Mouse (Mus musculus): ENCODE measurements around the gene Mgmt. TPM values are rescaled to one million over a fixed set of nuclear protein-coding genes. Genes with fewer than 3 reads are reported as not detected.

The Mgmt gene
- polyA plus RNA-seq, 1 experiment, result 1.6 TPM

GRCm38 (mm10) chr7:137099766-137100165 lies 205.4 kb downstream of the Mgmt start:
- Histone ChIP-seq H3K4me1 (ENCODE audit: control insufficient read depth, insufficient read depth, insufficient read length) (no peaks in the 10 kb centered on the region), H3K27ac (ENCODE audit: insufficient read depth, low read length) (no peak overlapping the region), H3K36me3 (ENCODE audit: control insufficient read depth, insufficient read depth, low read length) (no peaks in the 10 kb centered on the region), H3K4me3 (ENCODE audit: extremely low read depth, insufficient read depth, insufficient read length) (no peak overlapping the region), H3K27me3 (ENCODE audit: control insufficient read depth, insufficient read depth, low read length) (no peaks in the 10 kb centered on the region)
- no peak for DNase-seq (ENCODE audit: low read depth in 1 of 2, low spot score in 2 of 2)
- no peak for TF ChIP-seq POLR2A (IDR thresholded peaks at IDR 0.05; ENCODE audit: low read depth, low read length)
- TF ChIP-seq CTCF (IDR thresholded peaks at IDR 0.05; ENCODE audit: extremely low read depth, insufficient read depth, insufficient read length, insufficient replicate concordance), result no peak
- WGBS, result 78% methylated on average over 3 of the region's 3 CpGs

GRCm38 (mm10) chr7:137102606-137103195 lies 208.3 kb downstream of the Mgmt start:
- TF ChIP-seq POLR2A (IDR thresholded peaks at IDR 0.05; ENCODE audit: low read depth, low read length), result no peak
- TF ChIP-seq CTCF (IDR thresholded peaks at IDR 0.05; ENCODE audit: extremely low read depth, insufficient read depth, insufficient read length, insufficient replicate concordance), result no peak
- WGBS, result 88% methylated on average over 10 of the region's 10 CpGs
- Histone ChIP-seq H3K27me3 (ENCODE audit: control insufficient read depth, insufficient read depth, low read length) (no peaks in the 10 kb centered on the region), H3K36me3 (ENCODE audit: control insufficient read depth, insufficient read depth, low read length) (no peaks in the 10 kb centered on the region), H3K27ac (ENCODE audit: insufficient read depth, low read length) (no peak overlapping the region), H3K4me3 (ENCODE audit: extremely low read depth, insufficient read depth, insufficient read length) (no peak overlapping the region), H3K4me1 (ENCODE audit: control insufficient read depth, insufficient read depth, insufficient read length) (no peaks in the 10 kb centered on the region)
- DNase-seq (ENCODE audit: low read depth in 1 of 2, low spot score in 2 of 2), result no peak

- 92% methylated on average over 4 of the region's 4 CpGs for WGBS
- Histone ChIP-seq H3K27me3 (ENCODE audit: control insufficient read depth, insufficient read depth, low read length) (no peaks in the 10 kb centered on the region), H3K27ac (ENCODE audit: insufficient read depth, low read length) (no peak overlapping the region), H3K4me3 (ENCODE audit: extremely low read depth, insufficient read depth, insufficient read length) (no peak overlapping the region), H3K36me3 (ENCODE audit: control insufficient read depth, insufficient read depth, low read length) (no peaks in the 10 kb centered on the region), H3K4me1 (ENCODE audit: control insufficient read depth, insufficient read depth, insufficient read length) (no peaks in the 10 kb centered on the region)
- no peak for DNase-seq (ENCODE audit: low read depth in 1 of 2, low spot score in 2 of 2)
- TF ChIP-seq CTCF (IDR thresholded peaks at IDR 0.05; ENCODE audit: extremely low read depth, insufficient read depth, insufficient read length, insufficient replicate concordance) (no peak), POLR2A (IDR thresholded peaks at IDR 0.05; ENCODE audit: low read depth, low read length) (no peak)
Measured at GRCm38 (mm10) chr7:137112101-137112500, 217.7 kb downstream of the Mgmt start.

- no peaks in the 10 kb centered on the region for H3K27me3 ChIP-seq (ENCODE audit: control insufficient read depth, insufficient read depth, low read length)
- TF ChIP-seq POLR2A (IDR thresholded peaks at IDR 0.05; ENCODE audit: low read depth, low read length), result no peak
- no peak for TF ChIP-seq CTCF (IDR thresholded peaks at IDR 0.05; ENCODE audit: extremely low read depth, insufficient read depth, insufficient read length, insufficient replicate concordance)
- no peak for DNase-seq (ENCODE audit: low read depth in 1 of 2, low spot score in 2 of 2)
- H3K4me3 ChIP-seq (ENCODE audit: extremely low read depth, insufficient read depth, insufficient read length), result no peak overlapping the region
- no peaks in the 10 kb centered on the region for H3K4me1 ChIP-seq (ENCODE audit: control insufficient read depth, insufficient read depth, insufficient read length)
- H3K27ac ChIP-seq (ENCODE audit: insufficient read depth, low read length), result no peak overlapping the region
- WGBS, result 46% methylated on average over 4 of the region's 4 CpGs
- no peaks in the 10 kb centered on the region for H3K36me3 ChIP-seq (ENCODE audit: control insufficient read depth, insufficient read depth, low read length)
Measured at GRCm38 (mm10) chr7:137116246-137116645, 221.8 kb downstream of the Mgmt start.

GRCm38 (mm10) chr7:137121243-137121858 lies 226.9 kb downstream of the Mgmt start:
- TF ChIP-seq CTCF (IDR thresholded peaks at IDR 0.05; ENCODE audit: extremely low read depth, insufficient read depth, insufficient read length, insufficient replicate concordance) (no peak), POLR2A (IDR thresholded peaks at IDR 0.05; ENCODE audit: low read depth, low read length) (no peak)

GRCm38 (mm10) chr7:137128726-137129125 lies 234.3 kb downstream of the Mgmt start:
- H3K27me3 ChIP-seq (ENCODE audit: control insufficient read depth, insufficient read depth, low read length), result no peaks in the 10 kb centered on the region
- no peak overlapping the region for H3K27ac ChIP-seq (ENCODE audit: insufficient read depth, low read length)
- 88% methylated on average over 8 of the region's 8 CpGs for WGBS
- no peak for TF ChIP-seq POLR2A (IDR thresholded peaks at IDR 0.05; ENCODE audit: low read depth, low read length)
- no peak for TF ChIP-seq CTCF (IDR thresholded peaks at IDR 0.05; ENCODE audit: extremely low read depth, insufficient read depth, insufficient read length, insufficient replicate concordance)
- H3K4me1 ChIP-seq (ENCODE audit: control insufficient read depth, insufficient read depth, insufficient read length), result no peaks in the 10 kb centered on the region
- no peak overlapping the region for H3K4me3 ChIP-seq (ENCODE audit: extremely low read depth, insufficient read depth, insufficient read length)
- no peak for DNase-seq (ENCODE audit: low read depth in 1 of 2, low spot score in 2 of 2)
- no peaks in the 10 kb centered on the region for H3K36me3 ChIP-seq (ENCODE audit: control insufficient read depth, insufficient read depth, low read length)

More at GRCm38 (mm10) chr7:137121243-137121858, 226.9 kb downstream of the Mgmt start:
- Histone ChIP-seq H3K27ac (ENCODE audit: insufficient read depth, low read length) (no peak overlapping the region), H3K27me3 (ENCODE audit: control insufficient read depth, insufficient read depth, low read length) (no peaks in the 10 kb centered on the region), H3K4me1 (ENCODE audit: control insufficient read depth, insufficient read depth, insufficient read length) (no peaks in the 10 kb centered on the region), H3K36me3 (ENCODE audit: control insufficient read depth, insufficient read depth, low read length) (no peaks in the 10 kb centered on the region), H3K4me3 (ENCODE audit: extremely low read depth, insufficient read depth, insufficient read length) (no peak overlapping the region)
- DNase-seq (ENCODE audit: low read depth in 1 of 2, low spot score in 2 of 2), result no peak
- WGBS, result 86% methylated on average over 16 of the region's 16 CpGs

- H3K4me1 ChIP-seq (ENCODE audit: control insufficient read depth, insufficient read depth, insufficient read length), result no peaks in the 10 kb centered on the region
- no peak for TF ChIP-seq POLR2A (IDR thresholded peaks at IDR 0.05; ENCODE audit: low read depth, low read length)
- DNase-seq (ENCODE audit: low read depth in 1 of 2, low spot score in 2 of 2), result no peak
- H3K27ac ChIP-seq (ENCODE audit: insufficient read depth, low read length), result no peak overlapping the region
- H3K27me3 ChIP-seq (ENCODE audit: control insufficient read depth, insufficient read depth, low read length), result no peaks in the 10 kb centered on the region
- H3K36me3 ChIP-seq (ENCODE audit: control insufficient read depth, insufficient read depth, low read length), result no peaks in the 10 kb centered on the region
- WGBS, result 89% methylated on average over 10 of the region's 10 CpGs
- no peak overlapping the region for H3K4me3 ChIP-seq (ENCODE audit: extremely low read depth, insufficient read depth, insufficient read length)
Measured at GRCm38 (mm10) chr7:137130211-137130610, 235.8 kb downstream of the Mgmt start.
